Mouse (Mus musculus) myocyte (in vitro differentiated cells): ENCODE measurements around the gene Zmynd15. TPM values are rescaled to one million over a fixed set of nuclear protein-coding genes. Genes with fewer than 3 reads are reported as not detected.

Source experiments
- H3K27me3 ChIP-seq: one replicate; pipeline ENCODE4 v1.6.1; 2011; ENCODE audit not compliant: control insufficient read depth, insufficient read depth, insufficient read length
- H3K36me3 ChIP-seq: one replicate; pipeline ENCODE4 v1.6.1; 2011; ENCODE audit not compliant: control insufficient read depth, insufficient read depth
- H3K4me2 ChIP-seq: one replicate; pipeline ENCODE4 v1.6.1; 2011; ENCODE audit warnings: low read depth, control low read depth
- H3K4me3 ChIP-seq: one replicate; pipeline ENCODE4 v1.5.1; 2011; ENCODE audit warnings: mild to moderate bottlenecking, control low read depth, moderate library complexity
- H3K79me2 ChIP-seq: one replicate; pipeline ENCODE4 v1.6.1; 2011; ENCODE audit not compliant: control insufficient read depth, insufficient read depth
- H3ac ChIP-seq: one replicate; pipeline ENCODE4 v1.6.1; 2011; ENCODE audit not compliant: control insufficient read depth, insufficient read length
- CEBPB ChIP-seq: IDR thresholded peaks from 2 replicates; pipeline ENCODE4 v1.6.1; 2011; ENCODE audit warnings: mild to moderate bottlenecking, moderate library complexity; ENCODE audit not compliant: poor library complexity, insufficient read depth, severe bottlenecking
- E2F4 ChIP-seq: IDR thresholded peaks from one replicate; pipeline ENCODE4 v1.6.1; 2011; ENCODE audit warnings: mild to moderate bottlenecking, control low read depth, moderate library complexity; ENCODE audit not compliant: insufficient read depth
- MAX ChIP-seq: IDR thresholded peaks from one replicate; pipeline ENCODE4 v1.6.1; 2011; ENCODE audit warnings: low read depth, mild to moderate bottlenecking, control low read depth
- MYOD1 ChIP-seq, 3 experiments: IDR thresholded peaks; one replicate each; pipeline ENCODE4 v1.6.1; 2011; ENCODE audit warnings: control low read depth in 2 of 3, low read depth in 2 of 3, mild to moderate bottlenecking in 2 of 3, moderate library complexity in 1 of 3; ENCODE audit not compliant: insufficient read length in 2 of 3, control insufficient read depth in 1 of 3
- MYOG ChIP-seq, 3 experiments: IDR thresholded peaks; one replicate each; pipeline ENCODE4 v1.6.1; 2011; ENCODE audit warnings: control low read depth in 2 of 3, low read depth in 2 of 3, mild to moderate bottlenecking in 2 of 3; ENCODE audit not compliant: insufficient read length in 2 of 3, control insufficient read depth in 1 of 3, insufficient read depth in 1 of 3
- POLR2A ChIP-seq: IDR thresholded peaks from one replicate; pipeline ENCODE4 v1.6.1; 2011; ENCODE audit warnings: low read depth, mild to moderate bottlenecking, control low read depth, moderate library complexity; ENCODE audit not compliant: insufficient read length
- POLR2AphosphoS2 ChIP-seq: IDR thresholded peaks from one replicate; pipeline ENCODE4 v1.6.1; 2011; ENCODE audit warnings: low read depth, control low read depth; ENCODE audit not compliant: insufficient read length
- REST ChIP-seq: IDR thresholded peaks from one replicate; pipeline ENCODE4 v1.6.1; 2011; ENCODE audit warnings: mild to moderate bottlenecking, control low read depth, moderate library complexity; ENCODE audit not compliant: insufficient read depth, insufficient read length
- SRF ChIP-seq: IDR thresholded peaks from one replicate; pipeline ENCODE4 v1.6.1; 2011; ENCODE audit warnings: low read depth; ENCODE audit not compliant: control insufficient read depth, insufficient read length
- TCF12 ChIP-seq: IDR thresholded peaks from one replicate; pipeline ENCODE4 v1.6.1; 2011; ENCODE audit warnings: mild to moderate bottlenecking, control low read depth; ENCODE audit not compliant: poor library complexity, insufficient read depth, severe bottlenecking
- TCF3 ChIP-seq: IDR thresholded peaks from one replicate; pipeline ENCODE4 v1.6.1; 2011; ENCODE audit warnings: low read depth, control low read depth; ENCODE audit not compliant: insufficient read length
- USF1 ChIP-seq: IDR thresholded peaks from one replicate; pipeline ENCODE4 v1.6.1; 2011; ENCODE audit warnings: low read depth, mild to moderate bottlenecking, control low read depth, moderate library complexity
- polyA plus RNA-seq: library from polyadenylated mRNA; unstranded; fragments of >200 nt; fragmentation: generic; extraction: Trizol; gene quantifications from one replicate; pipeline ENCODE4 v1.2.1, GENCODE M21; 2012; ENCODE audit warnings: missing spikeins

Gene Zmynd15
- polyA plus RNA-seq, 1 experiment, result not detected

GRCm38 (mm10) chr11:70453261-70454044 is 5.8 kb upstream of the Zmynd15 start:
- Histone ChIP-seq H3K79me2 (peaks cover 11% of the 10 kb centered on the region), H3K27me3 (no peaks in the 10 kb centered on the region), H3K4me3 (no peak overlapping the region), H3K36me3 (no peaks in the 10 kb centered on the region), H3K4me2 (no peak overlapping the region), H3ac (no peak overlapping the region)
- TF ChIP-seq REST (no peak), MYOG (IDR thresholded peaks at IDR 0.05; ENCODE audit: control insufficient read depth in 1 of 3, insufficient read depth in 1 of 3, insufficient read length in 2 of 3, low read depth in 2 of 3) (no peak), POLR2AphosphoS2 (no peak), USF1 (no peak), POLR2A (no peak), SRF (no peak), MAX (no peak), MYOD1 (IDR thresholded peaks at IDR 0.05; ENCODE audit: control insufficient read depth in 1 of 3, insufficient read length in 2 of 3, low read depth in 2 of 3) (no peak), TCF3 (no peak), CEBPB (no peak), E2F4 (no peak), TCF12 (no peak)

- no peaks in the 10 kb centered on the region for H3K79me2 ChIP-seq
- no peak within 1 kb of the TSS for H3K4me3 ChIP-seq
- H3K36me3 ChIP-seq, result no peaks in the 10 kb centered on the region
- H3K4me2 ChIP-seq, result peak within 1 kb of the TSS; percentile 9
- no peak for TF ChIP-seq SRF
- no peak for TF ChIP-seq MYOD1 (IDR thresholded peaks at IDR 0.05; ENCODE audit: control insufficient read depth in 1 of 3, insufficient read length in 2 of 3, low read depth in 2 of 3)
- TF ChIP-seq MYOG (IDR thresholded peaks at IDR 0.05; ENCODE audit: control insufficient read depth in 1 of 3, insufficient read depth in 1 of 3, insufficient read length in 2 of 3, low read depth in 2 of 3), result no peak
- TF ChIP-seq REST, result no peak
- TF ChIP-seq CEBPB, result no peak
- no peak for TF ChIP-seq MAX
- TF ChIP-seq USF1, result no peak
- TF ChIP-seq TCF3, result no peak
- H3ac ChIP-seq, result no peak within 1 kb of the TSS
- peaks cover 4% of the 10 kb centered on the region for H3K27me3 ChIP-seq
These were observed 418 bp downstream of the Zmynd15 start, which contains the start of gene Cxcl16 for GRCm38 (mm10) chr11:70459601-70460101. Gene Cxcl16 (minus strand): TSS chr11:70459984.

GRCm38 (mm10) chr11:70463970-70464369 is 4.7 kb downstream of the Zmynd15 start:
- H3K27me3 ChIP-seq, result peaks cover 4% of the 10 kb centered on the region
- no peaks in the 10 kb centered on the region for H3K36me3 ChIP-seq
- no peak overlapping the region for H3ac ChIP-seq
- no peaks in the 10 kb centered on the region for H3K79me2 ChIP-seq
- H3K4me2 ChIP-seq, result no peak overlapping the region
- H3K4me3 ChIP-seq, result no peak overlapping the region
- no peak for TF ChIP-seq TCF12
- TF ChIP-seq MAX, result no peak
- no peak for TF ChIP-seq POLR2AphosphoS2

- Histone ChIP-seq H3K4me2 (no peak overlapping the region), H3K4me3 (no peak overlapping the region), H3K79me2 (no peaks in the 10 kb centered on the region), H3K27me3 (peaks cover 4% of the 10 kb centered on the region), H3K36me3 (no peaks in the 10 kb centered on the region), H3ac (no peak overlapping the region)
- TF ChIP-seq SRF (no peak), POLR2A (no peak), POLR2AphosphoS2 (no peak), MAX (no peak), TCF12 (no peak), MYOD1 (IDR thresholded peaks at IDR 0.05; ENCODE audit: control insufficient read depth in 1 of 3, insufficient read length in 2 of 3, low read depth in 2 of 3) (no peak), E2F4 (no peak), REST (no peak), TCF3 (no peak), CEBPB (no peak), MYOG (IDR thresholded peaks at IDR 0.05; ENCODE audit: control insufficient read depth in 1 of 3, insufficient read depth in 1 of 3, insufficient read length in 2 of 3, low read depth in 2 of 3) (no peak), USF1 (no peak)
These were observed 6.0 kb downstream of the Zmynd15 start for GRCm38 (mm10) chr11:70465211-70465610.

- Histone ChIP-seq H3ac (no peak overlapping the region), H3K27me3 (peaks cover 4% of the 10 kb centered on the region), H3K4me3 (no peak overlapping the region), H3K36me3 (no peaks in the 10 kb centered on the region), H3K4me2 (no peak overlapping the region), H3K79me2 (no peaks in the 10 kb centered on the region)
- TF ChIP-seq POLR2A (no peak), TCF3 (no peak), MYOD1 (IDR thresholded peaks at IDR 0.05; ENCODE audit: control insufficient read depth in 1 of 3, insufficient read length in 2 of 3, low read depth in 2 of 3) (no peak)
These were observed 6.6 kb downstream of the Zmynd15 start for GRCm38 (mm10) chr11:70465824-70466223.
